Mouse (Mus musculus): Measurements from ENCODE around the gene Ccdc9.

DNA sequence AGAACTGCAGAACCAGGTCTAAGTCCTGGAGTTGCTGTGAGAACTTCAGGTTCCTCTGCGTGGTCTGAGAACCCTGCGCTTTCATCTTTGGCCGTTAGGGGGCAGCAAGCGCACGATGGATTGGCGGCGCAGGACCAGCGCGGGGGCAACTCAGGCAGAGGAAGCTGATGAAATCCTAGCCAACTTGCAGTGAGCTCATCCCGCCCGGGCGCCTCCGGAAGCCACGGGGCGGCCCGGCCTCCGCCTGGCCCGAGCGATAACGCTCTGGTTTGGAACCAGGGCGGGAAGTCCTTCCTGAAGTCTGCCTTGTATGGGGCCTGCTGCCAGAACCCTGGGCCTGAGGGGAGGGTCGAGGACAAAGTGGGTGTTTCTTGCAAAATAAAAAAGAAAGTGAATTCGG, 8.2 kb upstream of the Ccdc9 start:
- peak; percentile 98 for TF ChIP-seq CTCF (IDR thresholded peaks at IDR 0.05; ENCODE audit: low read depth, low read length)
- TF ChIP-seq POLR2A (IDR thresholded peaks at IDR 0.05; ENCODE audit: extremely low read depth, insufficient read depth, low read length) = 0 out of 2 replicates have a peak, but pooled peaks have one; percentile 17

All from liver, adult 2 months (tissue).